Mouse (Mus musculus) neural tube, embryonic 12.5 days (tissue): ENCODE measurements around the gene Foxp1. TPM values are rescaled to one million over a fixed set of nuclear protein-coding genes. Genes with fewer than 3 reads are reported as not detected.

Experiments used
- ATAC-seq: fragments of 200-750 bp; cut with Nextera tagmentation; 2 replicates; pipeline ENCODE4 v1.8.0; 2017; ENCODE audit warnings: low read depth, mild to moderate bottlenecking, moderate TSS enrichment, moderate library complexity; ENCODE audit not compliant: low FRiP score
- H3K27ac ChIP-seq: fragments of 300-500 bp; sonication (generic); 2 replicates; pipeline ENCODE4 v1.5.1; 2016
- H3K27me3 ChIP-seq: fragments of 300-500 bp; sonication (generic); replicated peaks from 2 replicates; pipeline ENCODE4 v1.6.1; 2016; ENCODE audit warnings: mild to moderate bottlenecking
- H3K36me3 ChIP-seq: fragments of 300-500 bp; sonication (generic); 2 replicates; pipeline ENCODE4 v1.6.1; 2016; ENCODE audit warnings: mild to moderate bottlenecking
- H3K4me1 ChIP-seq: fragments of 300-500 bp; sonication (generic); 2 replicates; pipeline ENCODE4 v1.6.1; 2016
- H3K4me2 ChIP-seq: fragments of 300-500 bp; sonication (generic); replicated peaks from 2 replicates; pipeline ENCODE4 v1.6.1; 2016; ENCODE audit warnings: mild to moderate bottlenecking
- H3K4me3 ChIP-seq: fragments of 300-500 bp; sonication (generic); 2 replicates; pipeline ENCODE4 v1.5.1; 2016
- H3K9ac ChIP-seq: fragments of 300-500 bp; sonication (generic); 2 replicates; pipeline ENCODE4 v1.6.1; 2016; ENCODE audit warnings: mild to moderate bottlenecking
- H3K9me3 ChIP-seq: fragments of 300-500 bp; sonication (generic); 2 replicates; pipeline ENCODE4 v1.6.1; 2016; ENCODE audit warnings: mild to moderate bottlenecking
- WGBS: fragments of 180-500 bp; shearing (Covaris S2); methylation state at CpG from one replicate; pipeline ENCODE4 v1.1.7; 2016; 5-methylcytosine and 5-hydroxymethylcytosine counted together
- polyA plus RNA-seq: library from polyadenylated mRNA; unstranded; fragments of >200 nt; fragmentation: Nextera tagmentation; extraction: Ambion mirVana; gene quantifications from 2 replicates; pipeline ENCODE4 v1.2.1, GENCODE M21; 2016

Gene Foxp1
- polyA plus RNA-seq, 1 experiment from 2014 or later = 91.8 TPM

GRCm38 (mm10) chr6:99519806-99520675 is 2.5 kb downstream of the Foxp1 start:
- WGBS = under 1% methylated on average over 38 of the region's 38 CpGs
- peak overlapping the region; percentile 93 for H3K4me2 ChIP-seq
- 0 out of 2 replicates have a peak, but pooled peaks have one; percentile 3 for ATAC-seq
- H3K36me3 ChIP-seq = no peaks in the 10 kb centered on the region
- H3K27me3 ChIP-seq = no peaks in the 10 kb centered on the region
- peak overlapping the region; percentile 70; the same call in 1 of the 2 replicates for H3K27ac ChIP-seq
- H3K4me1 ChIP-seq = no peaks in the 10 kb centered on the region
- peak overlapping the region; percentile 74 for H3K4me3 ChIP-seq
- H3K9ac ChIP-seq = peak overlapping the region; percentile 93
- H3K9me3 ChIP-seq = no peaks in the 10 kb centered on the region

GRCm38 (mm10) chr6:99519052-99519451 is 3.5 kb downstream of the Foxp1 start:
- H3K9ac ChIP-seq = no peak overlapping the region
- ATAC-seq = no peak
- H3K4me2 ChIP-seq = peak overlapping the region; percentile 93
- WGBS = 16% methylated on average over 4 of the region's 4 CpGs
- no peaks in the 10 kb centered on the region for H3K27me3 ChIP-seq
- no peaks in the 10 kb centered on the region for H3K9me3 ChIP-seq
- no peaks in the 10 kb centered on the region for H3K4me1 ChIP-seq
- H3K4me3 ChIP-seq = no peak overlapping the region
- no peak overlapping the region for H3K27ac ChIP-seq
- 0 out of 2 replicates have a peak, but pooled peaks cover 3% of the 10 kb centered on the region for H3K36me3 ChIP-seq

GRCm38 (mm10) chr6:99515667-99516199 is 6.8 kb downstream of the Foxp1 start:
- no peak for ATAC-seq
- H3K27ac ChIP-seq = no peak overlapping the region
- H3K9me3 ChIP-seq = no peaks in the 10 kb centered on the region
- H3K4me2 ChIP-seq = no peak overlapping the region
- H3K36me3 ChIP-seq = 0 out of 2 replicates have a peak, but pooled peaks cover 3% of the 10 kb centered on the region
- 84% methylated on average over 7 of the region's 7 CpGs for WGBS
- H3K9ac ChIP-seq = no peak overlapping the region
- peaks cover 6% of the 10 kb centered on the region for H3K4me1 ChIP-seq
- H3K4me3 ChIP-seq = no peak overlapping the region
- H3K27me3 ChIP-seq = no peaks in the 10 kb centered on the region

DNA sequence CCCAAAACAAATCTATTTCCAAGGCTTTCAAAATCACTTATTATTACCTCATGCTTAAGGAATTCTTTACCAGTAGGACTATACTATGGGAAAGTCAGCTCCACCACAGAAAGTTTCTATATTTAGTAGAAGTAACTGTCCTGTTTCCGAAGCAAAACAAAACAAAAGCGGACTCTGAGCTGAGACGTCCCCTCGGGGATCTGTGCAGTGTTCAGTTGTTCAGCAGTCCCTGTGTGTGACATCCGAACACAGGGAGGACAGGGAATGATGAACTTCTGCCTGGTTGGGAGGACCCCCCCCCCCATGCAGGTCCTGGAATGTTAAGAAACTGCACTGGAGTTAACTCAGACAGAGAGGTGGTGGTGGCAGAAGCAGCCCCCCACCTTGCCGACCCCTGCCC is 10.7 kb downstream of the Foxp1 start:
- no peaks in the 10 kb centered on the region for H3K27me3 ChIP-seq
- no peaks in the 10 kb centered on the region for H3K9me3 ChIP-seq
- H3K27ac ChIP-seq = no peak overlapping the region
- no peak overlapping the region for H3K4me3 ChIP-seq
- 55% methylated on average over 6 of the region's 6 CpGs for WGBS
- no peak overlapping the region for H3K9ac ChIP-seq
- peak overlapping the region; percentile 20; the same call in 1 of the 2 replicates for H3K4me2 ChIP-seq
- ATAC-seq = no peak
- peaks cover 14% of the 10 kb centered on the region for H3K4me1 ChIP-seq
- H3K36me3 ChIP-seq = 0 out of 2 replicates have a peak, but pooled peaks cover 3% of the 10 kb centered on the region

DNA sequence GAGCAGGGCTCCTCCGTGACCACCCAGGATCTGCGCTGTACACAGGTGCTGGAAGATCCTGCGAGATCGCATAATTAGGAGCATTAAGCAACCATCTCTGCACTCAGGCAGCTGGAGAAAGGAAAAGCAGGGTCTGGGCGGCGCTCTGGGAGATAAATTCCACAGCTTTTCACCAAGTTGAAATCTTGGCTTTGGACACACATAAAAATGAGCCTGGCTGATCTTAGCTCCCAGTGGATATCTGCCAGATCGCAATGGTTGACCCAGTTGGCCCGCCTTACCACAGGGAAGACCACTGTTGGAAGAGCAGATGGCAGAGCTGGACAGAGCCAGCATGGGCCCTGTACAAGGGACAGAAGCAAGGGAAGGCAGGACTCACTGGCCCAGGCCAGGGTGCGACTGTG is 13.3 kb downstream of the Foxp1 start:
- H3K9ac ChIP-seq = no peak overlapping the region
- H3K27ac ChIP-seq = no peak overlapping the region
- H3K27me3 ChIP-seq = no peaks in the 10 kb centered on the region
- peaks cover 6% of the 10 kb centered on the region; the same call in 1 of the 2 replicates for H3K36me3 ChIP-seq
- H3K4me1 ChIP-seq = peaks cover 14% of the 10 kb centered on the region
- no peak overlapping the region for H3K4me3 ChIP-seq
- H3K4me2 ChIP-seq = no peak overlapping the region
- H3K9me3 ChIP-seq = no peaks in the 10 kb centered on the region
- ATAC-seq = no peak
- 88% methylated on average over 9 of the region's 9 CpGs for WGBS

GRCm38 (mm10) chr6:99506816-99507215 is 15.7 kb downstream of the Foxp1 start:
- Histone ChIP-seq H3K9me3 (no peaks in the 10 kb centered on the region), H3K27me3 (no peaks in the 10 kb centered on the region), H3K4me1 (peaks cover 8% of the 10 kb centered on the region), H3K9ac (no peak overlapping the region), H3K4me2 (no peak overlapping the region), H3K27ac (no peak overlapping the region), H3K36me3 (peaks cover 14% of the 10 kb centered on the region), H3K4me3 (no peak overlapping the region)
- WGBS = 85% methylated on average over 6 of the region's 6 CpGs
- ATAC-seq = no peak

DNA sequence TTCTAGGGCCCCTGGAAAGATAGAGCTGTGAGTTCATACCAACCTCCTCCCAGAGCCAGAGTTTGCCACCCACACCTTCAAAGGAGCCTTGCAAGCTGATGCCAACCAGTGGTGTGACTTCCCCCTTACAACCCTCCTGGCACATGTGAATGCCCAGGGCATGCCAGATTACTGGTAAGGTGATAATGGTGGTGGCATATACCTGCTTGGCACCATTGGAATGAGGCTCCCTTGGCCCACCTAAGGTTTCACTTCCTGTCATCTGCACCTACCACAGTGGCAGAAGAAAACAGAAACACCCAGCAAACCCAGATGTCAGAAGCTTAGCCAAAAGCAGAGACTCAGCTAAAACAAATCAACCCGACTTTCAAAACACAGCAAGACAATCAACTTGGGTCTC is 18.8 kb downstream of the Foxp1 start:
- no peak overlapping the region for H3K4me3 ChIP-seq
- H3K36me3 ChIP-seq = peaks cover 14% of the 10 kb centered on the region
- H3K9me3 ChIP-seq = no peaks in the 10 kb centered on the region
- H3K4me1 ChIP-seq = no peaks in the 10 kb centered on the region
- H3K4me2 ChIP-seq = no peak overlapping the region
- H3K27me3 ChIP-seq = no peaks in the 10 kb centered on the region
- WGBS = 97% methylated on average over 1 of the region's 1 CpGs
- no peak for ATAC-seq
- no peak overlapping the region for H3K9ac ChIP-seq
- no peak overlapping the region for H3K27ac ChIP-seq

- Histone ChIP-seq H3K27ac (no peak overlapping the region), H3K4me3 (no peak overlapping the region), H3K4me2 (no peak overlapping the region), H3K9ac (no peak overlapping the region), H3K36me3 (peaks cover 14% of the 10 kb centered on the region), H3K4me1 (no peaks in the 10 kb centered on the region), H3K9me3 (no peaks in the 10 kb centered on the region), H3K27me3 (no peaks in the 10 kb centered on the region)
- WGBS = 88% methylated on average over 2 of the region's 2 CpGs
- no peak for ATAC-seq
Observed at GRCm38 (mm10) chr6:99502727-99503126, 19.8 kb downstream of the Foxp1 start.

DNA sequence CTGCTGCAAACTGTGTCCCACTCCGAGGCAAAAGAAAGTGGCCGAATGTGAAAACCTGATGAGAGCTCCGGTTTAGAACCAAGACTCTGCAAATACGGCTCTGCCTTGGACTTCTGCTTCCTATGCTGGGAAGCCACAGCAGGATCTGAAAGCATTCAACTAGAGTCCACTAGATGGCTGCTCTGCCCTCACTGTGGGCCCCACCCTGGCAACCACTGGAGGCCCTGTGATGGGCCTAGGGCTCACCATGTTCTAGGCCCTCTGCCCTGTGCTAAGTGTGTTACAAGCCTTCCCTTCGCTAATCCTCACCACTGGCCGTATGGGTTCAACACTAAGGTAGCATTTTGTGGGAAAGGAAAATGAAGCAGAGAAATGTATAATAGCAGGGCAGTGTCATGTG is 20.2 kb downstream of the Foxp1 start:
- 91% methylated on average over 6 of the region's 6 CpGs for WGBS
- no peaks in the 10 kb centered on the region for H3K4me1 ChIP-seq
- no peaks in the 10 kb centered on the region for H3K27me3 ChIP-seq
- H3K9ac ChIP-seq = no peak overlapping the region
- ATAC-seq = no peak
- no peaks in the 10 kb centered on the region for H3K9me3 ChIP-seq
- H3K4me3 ChIP-seq = no peak overlapping the region
- H3K4me2 ChIP-seq = no peak overlapping the region
- no peak overlapping the region for H3K27ac ChIP-seq
- peaks cover 14% of the 10 kb centered on the region for H3K36me3 ChIP-seq

DNA sequence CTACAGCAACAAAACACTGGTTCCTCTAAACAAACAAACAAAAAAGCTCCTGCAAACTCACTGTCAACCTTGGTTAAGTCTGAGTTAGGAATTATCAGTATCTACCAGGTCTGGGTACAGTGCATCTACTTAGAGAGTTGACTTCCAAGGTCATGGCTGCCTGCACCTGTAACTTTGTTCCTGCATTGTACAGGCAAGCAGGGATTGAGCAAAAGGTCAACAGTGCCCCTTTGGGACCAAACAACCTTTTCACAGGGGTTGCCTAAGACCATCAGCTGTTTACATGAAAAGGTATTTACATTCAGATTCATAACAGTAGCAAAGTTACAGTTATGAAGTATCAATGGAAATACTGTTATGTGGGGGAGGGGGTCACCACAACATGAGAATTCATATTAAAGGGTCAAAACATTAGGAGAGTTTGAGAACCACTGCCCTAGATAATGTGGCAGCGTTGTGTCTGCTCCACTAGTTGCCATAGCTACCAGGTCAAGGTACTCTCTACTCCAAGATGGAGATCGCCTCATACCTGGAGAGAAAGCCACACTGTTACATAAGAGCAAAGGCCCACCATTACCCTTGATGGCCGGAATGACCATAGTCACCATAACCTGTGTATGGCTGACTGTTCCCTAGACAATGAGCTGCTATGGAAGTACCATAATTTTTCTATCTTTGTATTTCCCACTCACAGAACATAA is 21.8 kb downstream of the Foxp1 start:
- Histone ChIP-seq H3K9me3 (no peaks in the 10 kb centered on the region), H3K4me2 (no peak overlapping the region), H3K36me3 (peaks cover 8% of the 10 kb centered on the region; the same call in 1 of the 2 replicates), H3K27ac (no peak overlapping the region), H3K4me1 (no peaks in the 10 kb centered on the region), H3K27me3 (no peaks in the 10 kb centered on the region), H3K9ac (no peak overlapping the region), H3K4me3 (no peak overlapping the region)
- WGBS = 92% methylated on average over 3 of the region's 3 CpGs
- ATAC-seq = no peak

- H3K36me3 ChIP-seq = peaks cover under 1% of the 10 kb centered on the region; the same call in 1 of the 2 replicates
- no peak for ATAC-seq
- H3K9me3 ChIP-seq = no peaks in the 10 kb centered on the region
- 90% methylated on average over 7 of the region's 7 CpGs for WGBS
- H3K4me3 ChIP-seq = no peak overlapping the region
- H3K27ac ChIP-seq = no peak overlapping the region
- no peaks in the 10 kb centered on the region for H3K27me3 ChIP-seq
- H3K9ac ChIP-seq = no peak overlapping the region
- H3K4me1 ChIP-seq = no peaks in the 10 kb centered on the region
- no peak overlapping the region for H3K4me2 ChIP-seq
Observed at GRCm38 (mm10) chr6:99498082-99498481, 24.4 kb downstream of the Foxp1 start.

DNA sequence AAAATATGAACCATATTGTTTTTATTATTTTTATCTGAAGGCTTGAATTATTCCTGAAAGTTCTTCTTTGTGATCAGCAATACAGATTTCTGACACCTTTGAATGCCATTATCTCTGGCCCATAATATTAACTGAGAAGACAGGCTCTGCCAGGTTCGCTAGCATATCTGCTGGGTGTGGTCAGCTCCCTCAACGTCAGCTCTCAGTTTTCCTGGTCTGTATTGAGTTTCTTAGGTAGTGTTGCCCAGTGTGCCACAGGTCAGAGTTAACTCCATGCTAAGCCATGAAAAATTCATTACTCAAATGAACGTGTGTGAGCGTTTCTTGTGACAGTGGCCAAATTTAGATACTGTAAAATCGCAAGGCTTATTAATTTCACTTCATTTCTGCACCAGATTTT is 26.4 kb downstream of the Foxp1 start:
- no peak overlapping the region for H3K4me2 ChIP-seq
- no peaks in the 10 kb centered on the region for H3K27me3 ChIP-seq
- no peak for ATAC-seq
- H3K4me1 ChIP-seq = no peaks in the 10 kb centered on the region
- H3K9ac ChIP-seq = no peak overlapping the region
- no peak overlapping the region for H3K27ac ChIP-seq
- H3K4me3 ChIP-seq = no peak overlapping the region
- H3K36me3 ChIP-seq = no peaks in the 10 kb centered on the region
- 80% methylated on average over 5 of the region's 5 CpGs for WGBS
- no peaks in the 10 kb centered on the region for H3K9me3 ChIP-seq
